Mouse (Mus musculus): ENCODE results near the gene Sh3pxd2b.

Gene Sh3pxd2b

DNA sequence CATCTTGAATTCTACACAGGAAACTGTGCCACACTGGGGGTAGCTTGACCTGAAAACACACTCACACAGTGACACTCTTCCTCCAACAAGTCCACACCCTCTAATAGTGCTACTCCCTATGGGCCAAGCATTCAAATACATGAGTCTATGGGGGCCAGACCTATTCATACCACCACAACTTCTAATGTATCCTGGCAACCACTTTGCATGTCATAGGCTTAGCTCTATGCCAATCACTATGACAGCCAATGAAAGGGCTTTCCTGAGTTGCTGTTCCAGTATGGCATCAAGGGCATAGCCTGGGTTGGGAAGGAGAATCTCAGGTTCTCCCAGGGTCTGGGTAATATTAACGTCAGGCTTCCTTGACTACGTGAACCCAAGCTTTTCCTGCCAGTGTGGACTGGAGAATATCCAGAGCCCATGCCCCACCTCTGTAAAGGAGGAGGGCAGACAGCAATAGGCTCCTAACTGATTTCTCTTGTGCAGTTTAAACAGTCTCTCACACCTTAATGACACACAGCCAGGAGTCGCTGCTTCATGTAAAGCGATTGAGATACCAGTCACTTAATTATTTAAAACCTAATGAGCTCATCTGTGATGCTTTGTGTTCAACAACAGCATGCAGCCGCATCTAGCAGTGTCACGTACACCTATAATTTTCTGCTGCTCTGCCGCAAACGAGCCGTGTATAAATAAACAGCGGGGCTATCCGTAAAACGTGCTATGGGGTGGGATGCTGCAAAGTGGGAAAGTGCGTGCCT, 25.8 kb downstream of the Sh3pxd2b start:
- DNase-seq (ENCODE audit: low spot score in 2 of 2): no peak

DNA sequence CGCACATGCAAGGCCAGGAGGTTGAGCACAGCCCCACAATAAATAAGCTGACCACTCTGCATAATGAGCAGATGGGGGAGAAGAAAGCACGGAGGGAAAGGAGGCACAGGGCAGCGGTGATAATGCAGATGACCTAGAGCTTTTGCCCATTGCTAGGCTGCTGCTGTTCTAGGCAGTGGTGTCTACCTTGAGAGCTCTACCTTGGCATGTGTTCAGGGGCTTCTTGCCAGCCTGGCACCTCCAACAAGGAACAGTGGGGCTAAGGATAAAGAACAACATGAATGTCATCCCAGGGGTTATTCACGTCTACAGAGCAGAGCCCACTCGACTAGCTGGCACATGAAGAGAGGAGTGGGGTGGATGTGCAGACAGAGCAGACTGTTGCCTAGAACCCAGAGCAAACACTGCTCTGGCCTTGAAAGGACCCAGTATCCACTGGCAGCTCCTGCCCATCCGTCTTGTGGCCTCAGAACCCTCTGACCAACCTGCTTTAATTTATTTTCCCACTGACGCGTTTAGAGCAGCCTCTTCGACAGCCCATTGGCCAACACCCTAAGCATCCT, 26.5 kb downstream of the Sh3pxd2b start:
- DNase-seq (ENCODE audit: low spot score in 2 of 2): no peak

- no peak for DNase-seq (ENCODE audit: low spot score in 2 of 2)
Observed at GRCm38 (mm10) chr11:32375104-32375535, 27.5 kb downstream of the Sh3pxd2b start.

GRCm38 (mm10) chr11:32376086-32376485, 28.5 kb downstream of the Sh3pxd2b start:
- DNase-seq (ENCODE audit: low spot score in 2 of 2): no peak

DNA sequence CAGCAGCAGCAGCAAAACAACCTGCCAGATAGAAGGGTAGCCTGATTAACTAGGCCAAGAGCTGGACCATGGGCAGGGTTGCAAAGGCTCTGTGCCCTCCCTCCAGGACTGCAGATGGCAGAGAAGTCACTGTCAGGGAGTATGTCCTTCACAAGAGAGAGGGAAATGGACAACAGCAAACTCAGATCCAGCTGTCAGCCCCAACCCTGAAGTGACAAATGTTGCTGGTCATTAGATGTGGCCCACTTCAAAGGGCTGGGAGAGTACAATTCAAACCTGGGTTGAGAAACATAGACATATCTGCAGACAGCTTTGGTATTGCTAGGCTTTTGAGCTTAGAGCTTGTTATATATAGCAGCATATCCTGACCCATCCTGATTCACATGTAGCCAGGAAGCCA, 32.3 kb downstream of the Sh3pxd2b start:
- DNase-seq (ENCODE audit: low spot score in 2 of 2): no peak

GRCm38 (mm10) chr11:32383341-32384134, 35.9 kb downstream of the Sh3pxd2b start:
- DNase-seq (ENCODE audit: low spot score in 2 of 2): peak in 1 of 2 experiments; percentile 4

DNA sequence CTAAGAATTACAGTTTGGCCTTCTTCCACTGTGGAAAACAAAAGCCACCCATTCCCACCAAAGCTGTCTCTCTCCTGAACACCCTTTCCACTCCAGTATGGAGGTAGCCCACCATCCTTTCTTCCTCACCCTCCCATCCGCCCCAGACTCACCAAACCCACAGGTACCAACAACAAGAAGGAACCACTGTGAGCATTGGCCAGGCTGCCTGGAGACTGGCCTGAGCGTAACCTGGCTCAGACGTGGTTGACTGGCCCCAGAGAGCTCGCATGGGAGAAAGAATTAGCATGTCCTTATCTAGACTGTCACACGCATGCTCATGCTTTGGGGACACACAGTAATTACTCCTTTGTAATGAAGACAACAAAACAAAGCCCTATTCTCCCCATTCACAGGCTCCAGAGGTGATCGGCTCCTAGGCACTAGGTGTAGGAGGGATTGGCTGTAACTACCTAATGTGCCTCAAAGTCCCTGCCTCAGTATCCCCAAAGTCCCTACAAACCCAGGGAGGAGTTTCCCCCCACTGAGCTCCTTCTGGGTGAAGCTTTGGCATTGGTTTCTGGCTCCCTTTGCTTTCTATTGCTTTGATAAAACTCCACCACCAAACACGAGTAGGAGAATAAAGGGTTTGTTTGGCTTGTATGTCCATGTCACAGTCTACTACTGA, 36.6 kb downstream of the Sh3pxd2b start:
- no peak for DNase-seq (ENCODE audit: low spot score in 2 of 2)

DNA sequence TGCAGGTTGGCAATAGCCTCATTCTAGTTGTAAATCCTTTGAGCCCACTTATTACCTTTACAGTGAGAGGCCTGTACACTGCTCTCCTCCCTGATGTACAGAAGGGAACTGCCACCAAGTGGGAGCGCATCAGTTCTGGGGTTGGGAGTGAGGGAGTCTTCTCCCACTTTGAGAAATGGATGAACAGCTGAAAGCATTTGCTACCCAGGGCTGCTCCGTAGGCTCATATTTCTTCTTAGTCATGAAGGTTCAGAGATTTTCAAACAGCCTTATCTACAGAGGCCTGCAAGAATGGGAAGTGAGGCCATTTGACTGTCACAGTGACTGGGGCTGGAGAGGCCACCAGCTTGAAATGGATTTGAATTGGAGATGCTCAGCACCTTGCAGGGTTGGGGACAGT, 38.4 kb downstream of the Sh3pxd2b start:
- no peak for DNase-seq (ENCODE audit: low spot score in 2 of 2)

- no peak for DNase-seq (ENCODE audit: low spot score in 2 of 2)
Observed at GRCm38 (mm10) chr11:32388064-32388463, 40.4 kb downstream of the Sh3pxd2b start.

DNA sequence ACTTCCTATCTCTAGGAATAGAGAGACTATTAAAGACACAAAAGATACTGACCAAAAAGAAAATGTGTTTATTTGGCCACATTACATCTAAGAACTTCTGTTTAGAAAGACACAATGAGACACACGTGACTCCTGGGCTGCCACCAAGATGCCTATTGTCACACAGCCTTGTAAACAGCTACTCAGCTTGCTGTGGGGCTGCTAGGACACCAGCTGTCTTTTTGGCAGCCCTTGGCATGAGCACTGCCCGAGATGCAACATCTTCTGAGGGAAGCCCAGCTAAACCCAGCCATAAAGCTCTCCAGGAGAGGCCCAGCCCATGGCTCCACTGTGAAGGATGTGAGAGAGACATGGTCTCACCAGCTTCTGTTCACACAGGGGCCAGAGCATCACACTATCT, 45.5 kb downstream of the Sh3pxd2b start:
- no peak for DNase-seq (ENCODE audit: low spot score in 2 of 2)

DNA sequence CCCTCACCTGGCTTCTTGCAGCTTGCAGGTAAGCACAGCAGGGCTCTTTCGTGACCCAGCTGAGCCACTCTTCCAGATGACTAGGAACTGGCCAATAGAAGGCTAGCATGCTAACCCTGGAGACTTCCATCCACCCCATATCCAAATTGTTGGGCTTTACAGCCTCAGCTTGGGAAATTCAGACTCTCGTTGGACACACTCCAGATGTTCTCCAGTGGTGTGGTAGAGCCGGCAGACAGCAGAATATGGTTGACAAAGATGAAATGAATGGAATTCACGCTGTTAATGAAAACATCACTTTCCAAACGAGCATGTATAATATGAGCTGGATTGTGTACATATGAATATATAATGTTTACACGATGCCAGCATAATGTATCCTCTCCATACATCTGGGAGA, 48.2 kb downstream of the Sh3pxd2b start:
- DNase-seq (ENCODE audit: low spot score in 2 of 2): no peak

DNA sequence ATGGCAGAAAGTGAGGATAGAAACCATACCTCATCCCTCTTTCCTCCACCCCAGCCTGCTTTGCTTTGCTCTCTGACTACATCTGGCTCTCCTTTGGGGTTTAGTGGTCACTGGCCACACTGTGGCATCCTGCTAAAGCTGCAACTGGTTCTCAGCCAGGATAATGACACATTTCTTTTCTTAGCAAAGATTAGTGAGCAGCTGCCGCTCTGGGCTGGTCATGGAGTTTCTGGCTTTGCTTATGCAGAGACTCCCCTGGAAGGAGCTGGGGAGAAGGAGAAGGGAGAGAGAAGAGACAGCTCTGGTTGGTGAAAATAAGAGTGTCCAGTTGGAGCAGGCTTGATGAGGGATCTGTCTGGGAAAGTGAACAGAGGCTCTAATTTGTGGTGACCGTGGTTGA, 50.8 kb downstream of the Sh3pxd2b start:
- DNase-seq (ENCODE audit: low spot score in 2 of 2): no peak

DNA sequence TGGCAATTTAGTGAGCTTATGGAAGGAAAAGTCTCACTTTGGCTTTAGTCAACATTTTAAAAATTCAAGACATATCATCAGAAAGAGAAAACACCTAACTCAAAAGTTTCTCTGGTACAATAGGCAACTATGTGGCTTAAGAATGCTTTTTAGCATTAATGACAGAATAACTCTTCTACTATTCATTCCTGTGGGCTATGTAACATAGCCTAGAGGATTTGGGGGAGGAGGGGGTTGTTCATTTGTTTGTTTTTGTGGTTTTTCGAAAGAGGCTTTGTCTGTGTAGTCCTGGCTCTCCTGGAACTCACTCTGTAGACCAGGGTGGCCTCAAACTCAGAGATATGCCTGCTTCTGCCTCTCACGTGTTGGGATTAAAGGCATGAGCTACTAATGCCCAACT, 51.6 kb downstream of the Sh3pxd2b start:
- DNase-seq (ENCODE audit: low spot score in 2 of 2): no peak

DNA sequence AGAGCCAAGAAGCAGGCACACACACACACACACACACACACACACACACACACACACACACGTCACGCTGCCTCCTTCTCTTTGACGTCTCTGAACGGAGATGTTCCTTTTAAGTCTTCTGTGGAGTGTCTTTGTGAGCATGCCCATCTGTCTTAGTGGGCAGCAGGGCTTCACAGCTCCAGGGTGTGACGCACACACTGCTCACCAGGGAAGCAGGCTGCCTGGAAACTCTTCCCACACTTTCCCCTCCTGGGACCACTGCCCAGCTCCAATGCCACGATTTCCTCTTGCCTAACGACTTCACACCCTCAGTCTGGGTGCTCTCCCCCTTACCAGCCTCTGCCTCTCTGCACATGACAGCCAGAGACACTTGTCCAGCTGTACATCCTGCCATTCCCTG, 55.1 kb downstream of the Sh3pxd2b start:
- DNase-seq (ENCODE audit: low spot score in 2 of 2): no peak

DNA sequence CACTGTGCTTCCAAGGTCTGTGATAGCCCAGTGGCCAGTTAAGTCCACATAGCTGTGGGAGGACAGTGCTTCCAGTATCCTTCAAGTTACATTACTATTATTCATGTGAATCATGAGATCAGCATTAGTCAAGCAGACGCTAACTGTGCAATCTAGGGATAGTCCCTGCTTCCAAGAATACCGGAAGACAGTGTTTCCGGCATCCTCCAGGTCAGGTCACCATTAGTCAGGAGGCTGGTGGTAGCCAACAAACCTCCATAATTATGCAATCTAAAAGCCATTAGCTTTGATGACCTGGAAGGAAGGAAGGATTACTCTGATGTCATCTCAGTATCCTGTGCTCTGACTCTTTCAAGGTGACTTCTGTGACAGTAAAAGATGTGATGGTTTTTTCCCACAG, 57.1 kb downstream of the Sh3pxd2b start:
- DNase-seq (ENCODE audit: low spot score in 2 of 2): no peak

GRCm38 (mm10) chr11:32407863-32408262, 60.2 kb downstream of the Sh3pxd2b start:
- DNase-seq (ENCODE audit: low spot score in 2 of 2): no peak

- DNase-seq (ENCODE audit: low spot score in 2 of 2): no peak
Observed at GRCm38 (mm10) chr11:32409052-32409451, 61.4 kb downstream of the Sh3pxd2b start.

DNA sequence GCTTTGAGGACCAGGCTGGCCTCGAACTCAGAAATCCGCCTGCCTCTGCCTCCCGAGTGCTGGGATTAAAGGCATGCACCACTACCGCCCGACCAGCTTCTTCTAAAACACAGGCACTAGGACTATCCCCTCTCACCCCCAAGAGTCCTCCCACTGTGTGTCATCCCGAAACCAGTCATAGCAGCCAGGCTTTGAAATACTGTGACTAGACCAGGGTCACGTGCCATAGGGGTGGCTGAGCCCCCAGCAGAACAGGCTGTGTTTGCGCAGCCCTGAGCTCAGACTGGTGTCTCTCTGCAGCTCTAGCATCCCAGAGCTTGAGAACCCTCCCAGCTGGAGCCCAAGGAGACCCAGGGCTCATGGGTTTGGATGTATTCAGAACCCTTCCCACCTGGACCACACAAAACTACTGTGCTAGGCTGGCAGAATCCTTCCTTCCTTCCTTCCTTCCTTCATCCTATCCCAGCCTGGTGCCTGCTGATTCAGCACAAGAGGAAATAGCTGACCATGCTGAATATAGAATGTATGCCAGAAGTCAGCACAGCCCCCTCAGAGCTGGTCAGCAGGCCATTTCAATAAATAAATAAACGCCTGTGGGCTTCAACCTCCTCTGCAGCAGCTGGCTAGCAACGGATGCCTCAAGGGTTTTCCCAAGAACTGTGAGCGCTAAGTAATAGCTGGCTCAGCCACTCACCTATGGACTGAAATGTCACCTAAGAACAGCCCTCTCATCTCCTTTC, 62.4 kb downstream of the Sh3pxd2b start:
- DNase-seq (ENCODE audit: low spot score in 2 of 2): no peak

- DNase-seq (ENCODE audit: low spot score in 2 of 2): no peak
Observed at GRCm38 (mm10) chr11:32420001-32420400, 72.4 kb downstream of the Sh3pxd2b start.

DNA sequence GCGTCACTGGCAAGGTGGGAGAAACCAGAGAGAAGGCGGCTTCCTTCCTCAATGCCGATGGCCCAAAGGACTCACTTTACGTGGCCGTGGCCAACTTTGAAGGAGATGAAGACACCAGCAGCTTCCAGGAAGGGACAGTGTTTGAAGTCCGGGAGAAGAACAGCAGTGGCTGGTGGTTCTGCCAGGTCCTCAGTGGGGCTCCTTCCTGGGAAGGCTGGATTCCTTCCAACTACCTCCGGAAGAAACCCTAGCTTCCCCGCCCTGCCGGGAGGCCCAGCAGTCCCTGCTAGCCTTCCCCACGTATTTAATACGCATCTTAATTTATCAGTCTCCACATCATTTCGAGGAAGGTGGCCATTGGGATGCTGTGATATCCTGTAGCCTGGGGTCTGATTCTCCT, 75.7 kb downstream of the Sh3pxd2b start:
- DNase-seq (ENCODE audit: low spot score in 2 of 2): no peak

GRCm38 (mm10) chr11:32424600-32424999, 77.0 kb downstream of the Sh3pxd2b start:
- DNase-seq (ENCODE audit: low spot score in 2 of 2): no peak
